In the genomic region with DNA sequence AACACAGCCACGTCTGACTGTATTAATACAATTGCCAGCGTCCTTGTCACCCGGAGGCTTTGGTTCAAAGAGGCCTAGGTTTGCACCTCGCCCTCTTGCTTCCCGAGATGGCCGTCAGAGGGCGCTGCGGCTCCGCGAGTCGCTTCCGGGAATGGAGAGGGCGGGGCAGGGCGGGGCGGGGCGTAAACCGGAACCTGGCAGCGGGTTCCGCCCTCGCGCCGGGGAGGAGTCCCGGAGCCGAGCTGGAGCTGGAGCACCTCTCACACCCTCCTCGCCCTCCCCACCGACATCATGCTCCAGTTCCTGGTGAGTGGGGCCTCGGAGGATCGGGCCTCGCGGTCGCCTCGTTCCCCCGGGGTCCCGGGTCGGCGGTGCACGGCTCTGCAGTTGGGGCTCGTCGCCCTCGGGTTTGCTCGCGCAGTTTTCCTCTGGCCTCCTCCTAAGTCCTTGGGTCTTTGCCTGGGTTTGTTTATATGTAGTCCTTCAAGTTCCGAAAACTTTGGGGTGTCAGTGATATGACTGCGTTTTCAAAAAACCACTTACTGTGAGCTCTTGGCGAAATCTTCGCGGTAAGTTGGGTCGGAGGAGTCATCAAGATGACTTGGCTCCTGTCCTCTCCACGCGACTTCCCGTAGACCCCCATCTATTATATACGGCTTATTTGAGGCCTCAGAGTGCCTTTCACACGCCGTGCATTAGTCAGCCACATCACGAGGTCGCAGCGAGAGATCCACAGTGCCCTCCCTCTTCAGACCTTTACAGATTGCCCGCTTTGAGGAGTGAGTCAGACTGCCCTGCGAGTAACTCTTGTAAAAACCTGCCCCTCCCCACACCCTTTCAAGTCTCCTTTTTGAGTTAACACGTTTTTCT, we compare ENCODE assay signal across 8 mouse cellular contexts. TPM values are rescaled to one million over a fixed set of nuclear protein-coding genes. Genes with fewer than 3 reads are reported as not detected.
DNase-seq lines count a peak whose midpoint lies in the region; ATAC-seq and TF ChIP-seq lines count a peak whose summit lies in the region.

No protein-coding gene starts in this region.

- DNase-seq in Patski (ENCODE audit: low read depth, low spot score): peak; percentile 79
- peak; percentile 97 to 99 for DNase-seq in cerebellum, postnatal 10 days
- peak; percentile 62 to 78 for DNase-seq in frontal cortex, postnatal 14 days (ENCODE audit: low spot score in 2 of 2)
- peak; percentile 74 for DNase-seq in left cerebral cortex, adult 11 months (ENCODE audit: low spot score)
- DNase-seq in lung, postnatal 4 days: peak; percentile 92 to 93
- DNase-seq in retina, postnatal 7 days (ENCODE audit: low read depth, low spot score): peak; percentile 86
- peak; percentile 84 for DNase-seq in urinary bladder, adult 2 months (ENCODE audit: low spot score)

- WGBS in hindbrain, embryonic 13.5 days: 0% methylated on average over 52 of the region's 60 CpGs

- H3K4me3 ChIP-seq in hindbrain, embryonic 13.5 days: peak overlapping the region; percentile 67

- TF ChIP-seq CTCF in Patski (IDR thresholded peaks at IDR 0.05): peak; percentile 90

- POLR2A ChIA-PET in Patski (lab: Charles Lee): no interaction called here

- no peaks in the 10 kb centered on the region for H3K27me3 ChIP-seq in Patski
- no peaks in the 10 kb centered on the region for H3K27me3 ChIP-seq in hindbrain, embryonic 13.5 days

- no peaks in the 10 kb centered on the region for H3K36me3 ChIP-seq in hindbrain, embryonic 13.5 days

- peaks cover 32% of the 10 kb centered on the region for H3K4me1 ChIP-seq in hindbrain, embryonic 13.5 days (replicated peaks)

- H3K4me2 ChIP-seq in hindbrain, embryonic 13.5 days: peak overlapping the region; percentile 78

- CTCF ChIA-PET in Patski (lab: Charles Lee): interaction anchor here (1.2 to 5.8 kb wide), 3 partner anchors 74 to 315 kb away, joined by 4 to 30 read pairs (median 4); no protein-coding TSS in a partner anchor

- in situ Hi-C loops in Patski (cut with MboI; ENCODE audit: low pct_unique_long_range_greater_than_20kb): loop anchor here (5.0 to 10.0 kb wide), 2 partner anchors 122 to 315 kb away; no protein-coding TSS in a partner anchor

- ATAC-seq in Patski: peak; percentile 97
- ATAC-seq in hindbrain, embryonic 13.5 days (ENCODE audit: low FRiP score): peak; percentile 92

- H3K9ac ChIP-seq in hindbrain, embryonic 13.5 days: peak overlapping the region; percentile 83

- H3K9me3 ChIP-seq in hindbrain, embryonic 13.5 days: no peaks in the 10 kb centered on the region

- H3K27ac ChIP-seq in hindbrain, embryonic 13.5 days: peak overlapping the region; percentile 79

RNA-seq across cellular contexts. Expression of a gene that starts 55.2 kb away (rescaled TPM):
- polyA plus RNA-seq in Patski (2021): not detected
- 2.9 and 3.9 TPM in 2 replicates for polyA plus RNA-seq in hindbrain, embryonic 13.5 days (2015; fragmentation: Nextera tagmentation; extraction: Ambion mirVana)
- 0.63 and 0.74 TPM in 2 replicates for polyA plus RNA-seq in urinary bladder, adult 2 months (2012; rRNA removed)

Comparison
In these comparisons a context has a peak if more than half of its experiments do, and no peak if none do; other contexts are left out.
1. Peak in every context shown above with its lines: DNase-seq, ATAC-seq, H3K4me3 ChIP-seq and H3K27ac ChIP-seq.